Mouse (Mus musculus) embryonic fibroblast, embryonic 13.5 days (primary cell): ENCODE results near the gene Utp3.

Experiments used
- CTCF ChIP-seq: IDR thresholded peaks from 2 replicates; pipeline ENCODE4 v1.5.1; 2011; ENCODE audit warnings: mild to moderate bottlenecking, control low read depth, low read length, moderate library complexity, borderline replicate concordance; ENCODE audit not compliant: insufficient read depth
- POLR2A ChIP-seq: IDR thresholded peaks from 2 replicates; pipeline ENCODE4 v1.6.1; 2011; ENCODE audit warnings: low read depth, mild to moderate bottlenecking, control low read depth, low read length, moderate library complexity

GRCm38 (mm10) chr5:88566034-88566841, 12.0 kb downstream of the Utp3 start:
- TF ChIP-seq CTCF: no peak
- no peak for TF ChIP-seq POLR2A
